Mouse (Mus musculus) layer of hippocampus, adult 11-12 months (tissue): Measurements from ENCODE around the gene Olfr303.
"Not testable (repeated sequence)": the region's sequence is repeated elsewhere in the genome, so short reads cannot be mapped to it uniquely, and the experiment has no call there.

Source experiments
- DNase-seq: peaks from one replicate; pipeline ENCODE4 v3.0.0; 2022; ENCODE audit warnings: low spot score

Gene Olfr303

DNA sequence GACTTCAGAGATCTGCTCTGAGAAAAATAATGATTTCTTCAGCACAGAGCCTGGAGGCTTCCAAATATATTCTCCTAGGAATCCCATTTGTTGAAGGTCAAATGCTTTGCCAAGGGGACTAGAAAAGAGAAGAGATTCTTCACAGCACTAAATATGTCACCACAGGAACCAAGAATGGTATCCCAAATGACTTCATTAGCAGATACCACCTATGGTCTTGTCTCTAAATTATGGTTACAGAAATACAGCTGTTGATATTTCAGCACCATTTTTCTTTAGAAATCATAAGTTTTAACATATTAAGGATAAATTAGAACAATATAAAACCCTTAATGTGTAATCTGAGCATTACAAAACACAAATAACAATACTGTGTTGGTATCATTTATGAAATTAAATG lies at the start of gene Olfr303:
Gene Olfr303 (minus strand): TSS at position 101 of the 400 bp plus-strand sequence.
- no peak for DNase-seq

DNA sequence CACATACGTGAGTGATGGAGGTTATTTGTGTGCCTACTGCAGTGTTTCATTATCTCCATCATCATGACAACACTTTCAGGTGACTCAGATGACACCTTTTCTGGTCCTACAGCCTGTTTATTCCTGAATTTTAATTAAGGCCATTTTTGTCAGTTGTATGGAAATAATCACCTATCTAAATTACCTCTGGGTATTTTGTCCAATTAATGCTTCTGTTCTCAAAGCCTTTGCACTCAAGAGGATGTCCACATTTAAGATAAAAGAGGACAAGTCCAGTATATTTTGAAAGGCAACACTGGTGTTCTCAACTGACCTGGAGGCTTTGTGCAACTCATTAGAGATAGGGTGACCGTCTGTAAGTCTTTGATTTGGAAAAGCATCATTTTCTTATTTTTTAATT lies 6.0 kb upstream of the Olfr303 start, which contains the start of gene Olfr301:
Gene Olfr301 (plus strand): TSS at position 301 of the 400 bp plus-strand sequence.
- DNase-seq: no peak

GRCm38 (mm10) chr7:86386558-86386957 lies 11.0 kb downstream of the Olfr303 start, which contains the start of gene Olfr304:
Gene Olfr304, minus strand, starts transcription at chr7:86386658.
- DNase-seq: no peak

DNA sequence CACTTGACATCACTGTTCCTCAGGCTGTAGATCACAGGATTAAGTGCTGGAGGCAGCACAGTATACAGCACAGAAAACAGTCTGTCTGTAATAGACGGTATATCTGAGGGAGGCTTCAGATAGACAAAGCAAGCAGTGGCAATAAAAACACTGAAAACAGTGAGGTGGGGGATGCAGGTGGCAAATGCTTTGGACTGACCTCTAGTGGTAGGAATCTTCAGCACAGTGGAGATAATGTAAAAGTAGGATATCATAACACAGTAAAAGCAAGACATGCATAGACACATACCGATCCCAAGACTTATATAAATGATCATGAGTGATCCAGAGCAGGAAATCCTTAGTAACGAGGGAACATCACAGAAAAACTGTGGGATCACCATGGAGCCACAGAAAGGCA lies 11.8 kb downstream of the Olfr303 start:
- no peak for DNase-seq

DNA sequence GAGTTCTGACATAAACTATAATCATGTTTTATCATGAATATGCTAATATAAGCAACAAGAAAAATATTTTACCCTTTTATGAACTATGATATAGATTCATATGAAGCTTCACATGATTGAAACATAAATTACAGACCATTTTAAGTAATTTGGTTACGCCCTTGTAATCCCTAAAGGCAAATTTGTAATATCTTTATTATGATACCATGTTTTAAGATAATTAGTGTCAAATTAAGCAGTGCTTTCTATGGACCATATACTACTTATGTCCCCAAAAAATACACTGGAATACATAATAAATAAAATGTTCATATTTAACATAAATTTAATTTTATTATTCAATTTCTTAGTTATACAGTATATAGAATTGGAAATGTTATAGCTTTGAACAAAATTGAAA lies 30.8 kb downstream of the Olfr303 start, which contains the start of gene Olfr305:
Gene Olfr305 (minus strand): TSS at position 101 of the 400 bp plus-strand sequence.
- no peak for DNase-seq

DNA sequence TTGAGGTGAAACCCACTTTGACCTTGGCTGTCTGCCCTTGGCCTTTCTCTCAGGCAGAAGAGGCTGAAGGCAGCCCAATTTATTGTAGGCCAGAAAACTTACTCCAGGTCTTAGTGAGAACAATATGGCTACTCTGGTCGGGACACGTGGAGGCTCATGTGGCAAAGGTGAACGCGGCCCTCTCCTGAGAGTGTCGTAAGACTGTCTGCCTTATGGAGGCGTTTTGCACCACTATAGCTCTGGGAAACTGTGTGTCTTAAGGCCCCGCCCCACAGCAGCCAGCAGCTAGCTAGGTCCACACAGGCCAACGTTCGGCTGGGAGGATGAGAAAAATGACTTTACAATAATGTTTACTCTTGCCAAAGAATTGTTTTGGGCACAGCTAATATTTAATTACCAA lies 51.3 kb downstream of the Olfr303 start:
- DNase-seq: not testable (repeated sequence)

- DNase-seq: no peak
Measured at GRCm38 (mm10) chr7:86344253-86344652, 53.3 kb downstream of the Olfr303 start.

DNA sequence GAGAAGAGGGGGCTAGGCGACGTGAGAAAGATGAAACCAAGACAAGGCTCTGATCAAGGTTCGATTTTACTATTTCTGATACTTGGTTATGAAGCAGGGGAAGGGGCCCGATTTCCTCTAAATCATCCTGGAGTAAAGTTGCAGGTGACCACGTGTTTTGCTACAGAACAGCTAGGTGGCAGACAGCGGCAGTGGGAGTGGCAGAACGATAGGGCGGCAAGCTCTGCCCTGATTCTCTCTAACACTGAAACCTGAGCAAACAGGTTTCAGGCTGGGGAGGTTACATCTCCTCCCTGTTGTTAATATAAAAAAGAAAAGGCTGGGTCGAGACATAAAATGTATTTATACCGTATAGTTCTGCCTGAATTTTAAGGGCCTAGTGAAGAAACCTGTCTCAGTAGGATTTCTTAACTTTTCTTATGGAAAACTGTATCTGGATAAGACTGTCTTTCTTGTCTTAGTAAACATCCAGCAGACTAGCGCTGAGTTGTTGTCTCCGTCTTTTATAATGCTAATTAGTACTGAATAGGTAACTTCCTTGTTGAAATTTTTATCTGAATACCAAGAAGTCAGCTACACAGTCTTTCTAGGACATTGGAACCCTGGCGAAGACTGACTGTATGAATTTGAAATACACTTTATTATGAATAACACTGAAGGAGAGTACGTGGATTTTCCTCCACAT lies 54.6 kb downstream of the Olfr303 start:
- DNase-seq: no peak
